Mouse (Mus musculus): ENCODE data around the gene Tle1. TPM values are rescaled to one million over a fixed set of nuclear protein-coding genes. Genes with fewer than 3 reads are reported as not detected.

The Tle1 gene
- polyA plus RNA-seq, 1 experiment, result 45.4 TPM

GRCm38 (mm10) chr4:72167171-72167570 lies 33.5 kb downstream of the Tle1 start:
- Histone ChIP-seq H3K4me3 (ENCODE audit: insufficient read depth, low read length) (no peak overlapping the region), H3K4me1 (ENCODE audit: control insufficient read depth, insufficient read depth, low read length) (no peaks in the 10 kb centered on the region), H3K27ac (ENCODE audit: insufficient read depth, low read length) (no peak overlapping the region)
- TF ChIP-seq POLR2A (IDR thresholded peaks at IDR 0.05; ENCODE audit: extremely low read depth, insufficient read depth, low read length) (no peak), CTCF (IDR thresholded peaks at IDR 0.05; ENCODE audit: extremely low read depth, insufficient read depth, low read length) (no peak)

GRCm38 (mm10) chr4:72166561-72166960 lies 34.2 kb downstream of the Tle1 start:
- Histone ChIP-seq H3K4me1 (ENCODE audit: control insufficient read depth, insufficient read depth, low read length) (no peaks in the 10 kb centered on the region), H3K4me3 (ENCODE audit: insufficient read depth, low read length) (no peak overlapping the region), H3K27ac (ENCODE audit: insufficient read depth, low read length) (no peak overlapping the region)
- no peak for TF ChIP-seq POLR2A (IDR thresholded peaks at IDR 0.05; ENCODE audit: extremely low read depth, insufficient read depth, low read length)
- TF ChIP-seq CTCF (IDR thresholded peaks at IDR 0.05; ENCODE audit: extremely low read depth, insufficient read depth, low read length), result no peak

- H3K4me1 ChIP-seq (ENCODE audit: control insufficient read depth, insufficient read depth, low read length), result no peaks in the 10 kb centered on the region
- H3K27ac ChIP-seq (ENCODE audit: insufficient read depth, low read length), result no peak overlapping the region
- TF ChIP-seq POLR2A (IDR thresholded peaks at IDR 0.05; ENCODE audit: extremely low read depth, insufficient read depth, low read length), result no peak
- TF ChIP-seq CTCF (IDR thresholded peaks at IDR 0.05; ENCODE audit: extremely low read depth, insufficient read depth, low read length), result no peak
- H3K4me3 ChIP-seq (ENCODE audit: insufficient read depth, low read length), result no peak overlapping the region
Observed at GRCm38 (mm10) chr4:72165765-72166164, 35.0 kb downstream of the Tle1 start.

GRCm38 (mm10) chr4:72162445-72163218 lies 38.1 kb downstream of the Tle1 start:
- TF ChIP-seq CTCF (IDR thresholded peaks at IDR 0.05; ENCODE audit: extremely low read depth, insufficient read depth, low read length), result no peak
- TF ChIP-seq POLR2A (IDR thresholded peaks at IDR 0.05; ENCODE audit: extremely low read depth, insufficient read depth, low read length), result no peak
- Histone ChIP-seq H3K4me3 (ENCODE audit: insufficient read depth, low read length) (no peak overlapping the region), H3K4me1 (ENCODE audit: control insufficient read depth, insufficient read depth, low read length) (peaks cover 2% of the 10 kb centered on the region), H3K27ac (ENCODE audit: insufficient read depth, low read length) (no peak overlapping the region)

GRCm38 (mm10) chr4:72160102-72160511 lies 40.6 kb downstream of the Tle1 start:
- Histone ChIP-seq H3K4me3 (ENCODE audit: insufficient read depth, low read length) (no peak overlapping the region), H3K27ac (ENCODE audit: insufficient read depth, low read length) (no peak overlapping the region), H3K4me1 (ENCODE audit: control insufficient read depth, insufficient read depth, low read length) (peaks cover 2% of the 10 kb centered on the region)
- TF ChIP-seq POLR2A (IDR thresholded peaks at IDR 0.05; ENCODE audit: extremely low read depth, insufficient read depth, low read length) (no peak), CTCF (IDR thresholded peaks at IDR 0.05; ENCODE audit: extremely low read depth, insufficient read depth, low read length) (no peak)

- H3K27ac ChIP-seq (ENCODE audit: insufficient read depth, low read length), result no peak overlapping the region
- no peak overlapping the region for H3K4me3 ChIP-seq (ENCODE audit: insufficient read depth, low read length)
- TF ChIP-seq CTCF (IDR thresholded peaks at IDR 0.05; ENCODE audit: extremely low read depth, insufficient read depth, low read length) (no peak), POLR2A (IDR thresholded peaks at IDR 0.05; ENCODE audit: extremely low read depth, insufficient read depth, low read length) (no peak)
- peaks cover 2% of the 10 kb centered on the region for H3K4me1 ChIP-seq (ENCODE audit: control insufficient read depth, insufficient read depth, low read length)
Observed at GRCm38 (mm10) chr4:72157931-72158371, 42.8 kb downstream of the Tle1 start.

GRCm38 (mm10) chr4:72150460-72151131 lies 50.1 kb downstream of the Tle1 start:
- no peaks in the 10 kb centered on the region for H3K4me1 ChIP-seq (ENCODE audit: control insufficient read depth, insufficient read depth, low read length)
- no peak overlapping the region for H3K4me3 ChIP-seq (ENCODE audit: insufficient read depth, low read length)
- no peak overlapping the region for H3K27ac ChIP-seq (ENCODE audit: insufficient read depth, low read length)
- no peak for TF ChIP-seq CTCF (IDR thresholded peaks at IDR 0.05; ENCODE audit: extremely low read depth, insufficient read depth, low read length)
- TF ChIP-seq POLR2A (IDR thresholded peaks at IDR 0.05; ENCODE audit: extremely low read depth, insufficient read depth, low read length), result no peak

GRCm38 (mm10) chr4:72146003-72146402 lies 54.7 kb downstream of the Tle1 start:
- peak overlapping the region; percentile 37; the same call in 1 of the 2 replicates for H3K27ac ChIP-seq (ENCODE audit: insufficient read depth, low read length)
- H3K4me3 ChIP-seq (ENCODE audit: insufficient read depth, low read length), result no peak overlapping the region
- H3K4me1 ChIP-seq (ENCODE audit: control insufficient read depth, insufficient read depth, low read length), result peaks cover 1% of the 10 kb centered on the region; the same call in 1 of the 2 replicates
- TF ChIP-seq POLR2A (IDR thresholded peaks at IDR 0.05; ENCODE audit: extremely low read depth, insufficient read depth, low read length), result no peak
- TF ChIP-seq CTCF (IDR thresholded peaks at IDR 0.05; ENCODE audit: extremely low read depth, insufficient read depth, low read length), result no peak

- peaks cover 1% of the 10 kb centered on the region; the same call in 1 of the 2 replicates for H3K4me1 ChIP-seq (ENCODE audit: control insufficient read depth, insufficient read depth, low read length)
- TF ChIP-seq POLR2A (IDR thresholded peaks at IDR 0.05; ENCODE audit: extremely low read depth, insufficient read depth, low read length), result no peak
- no peak for TF ChIP-seq CTCF (IDR thresholded peaks at IDR 0.05; ENCODE audit: extremely low read depth, insufficient read depth, low read length)
- H3K27ac ChIP-seq (ENCODE audit: insufficient read depth, low read length), result no peak overlapping the region
Observed at GRCm38 (mm10) chr4:72144541-72144940, 56.2 kb downstream of the Tle1 start.

More at GRCm38 (mm10) chr4:72144541-72144940, 56.2 kb downstream of the Tle1 start:
- no peak overlapping the region for H3K4me3 ChIP-seq (ENCODE audit: insufficient read depth, low read length)
